Mouse (Mus musculus): ENCODE data around the gene Tmsb15b2. TPM values are rescaled to one million over a fixed set of nuclear protein-coding genes. Genes with fewer than 3 reads are reported as not detected.
"Not testable (repeated sequence)": the region's sequence is repeated elsewhere in the genome, so short reads cannot be mapped to it uniquely, and the experiment has no call there.

Gene Tmsb15b2
- 18.5 and 19.8 TPM in 2 replicates for polyA plus RNA-seq (2012; rRNA removed)

DNA sequence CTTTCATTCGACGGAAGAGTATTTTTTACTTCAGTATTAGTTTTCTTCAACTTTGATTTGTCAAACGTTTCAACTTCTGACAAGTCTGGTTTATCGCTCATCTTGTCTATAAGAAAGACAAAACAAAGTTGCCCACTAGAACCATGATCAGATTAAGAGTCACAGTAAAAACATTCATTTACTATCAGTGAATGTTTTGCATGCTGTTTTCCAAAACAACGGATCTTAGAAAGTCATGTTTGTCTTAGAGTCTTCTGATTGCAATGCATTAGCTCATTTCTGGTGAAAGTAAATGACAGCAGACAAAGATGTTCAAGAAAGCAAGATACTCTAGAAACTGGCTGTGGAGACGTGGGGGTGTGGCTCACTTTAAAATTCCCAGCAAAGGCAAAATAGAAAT, at the start of gene Tmsb15b2:
Gene Tmsb15b2, minus strand, starts transcription at position 101 of the 400 bp plus-strand sequence.
- Histone ChIP-seq H3K4me3 (replicated peaks; ENCODE audit: insufficient read depth, low read depth, low read length) (peak within 1 kb of the TSS; percentile 97), H3K27ac (ENCODE audit: insufficient read depth, low read length) (0 out of 2 replicates have a peak within 1 kb of the TSS, but pooled peaks have one; percentile 16)
- H3K4me1 ChIP-seq (ENCODE audit: control insufficient read depth, insufficient read depth, low read length); H3K27me3 ChIP-seq (ENCODE audit: control insufficient read depth, insufficient read depth, low read length); DNase-seq: not testable (repeated sequence)
- 94% methylated on average over 6 of the region's 6 CpGs for WGBS

DNA sequence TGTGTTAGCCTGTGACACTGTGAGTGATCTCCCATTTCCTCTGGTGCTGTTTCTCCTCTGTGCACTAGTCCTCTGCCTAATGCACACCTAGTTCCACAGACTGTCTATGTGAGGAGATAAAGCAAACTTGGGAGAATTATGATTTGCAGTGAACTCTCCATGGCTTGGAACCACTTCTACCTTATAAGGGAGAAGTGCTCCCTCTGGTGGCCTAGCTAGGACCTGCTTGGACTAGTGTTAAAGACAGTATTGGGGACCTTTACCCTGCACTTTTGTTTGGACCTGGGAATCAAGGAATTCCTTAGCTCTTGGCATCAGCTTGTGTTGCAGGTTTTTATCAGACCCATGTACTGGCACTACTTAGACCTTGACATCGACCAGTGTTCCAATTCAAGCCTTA, 44.0 kb upstream of the Tmsb15b2 start:
- WGBS: 35% methylated on average over 1 of the region's 1 CpGs
- DNase-seq: peak; percentile 44 to 59
- no peaks in the 10 kb centered on the region for H3K27me3 ChIP-seq (ENCODE audit: control insufficient read depth, insufficient read depth, low read length)
- H3K4me3 ChIP-seq (replicated peaks; ENCODE audit: insufficient read depth, low read depth, low read length): no peak overlapping the region
- H3K4me1 ChIP-seq (ENCODE audit: control insufficient read depth, insufficient read depth, low read length): peaks cover 2% of the 10 kb centered on the region; the same call in 1 of the 2 replicates
- TF ChIP-seq POLR2A (IDR thresholded peaks at IDR 0.05; ENCODE audit: borderline replicate concordance, insufficient read depth, low read length): no peak
- TF ChIP-seq CTCF (IDR thresholded peaks at IDR 0.05; ENCODE audit: borderline replicate concordance, insufficient read depth, low read depth, low read length): peak; percentile 50; the same call in 1 of the 2 replicates
- no peak overlapping the region for H3K27ac ChIP-seq (ENCODE audit: insufficient read depth, low read length)

DNA sequence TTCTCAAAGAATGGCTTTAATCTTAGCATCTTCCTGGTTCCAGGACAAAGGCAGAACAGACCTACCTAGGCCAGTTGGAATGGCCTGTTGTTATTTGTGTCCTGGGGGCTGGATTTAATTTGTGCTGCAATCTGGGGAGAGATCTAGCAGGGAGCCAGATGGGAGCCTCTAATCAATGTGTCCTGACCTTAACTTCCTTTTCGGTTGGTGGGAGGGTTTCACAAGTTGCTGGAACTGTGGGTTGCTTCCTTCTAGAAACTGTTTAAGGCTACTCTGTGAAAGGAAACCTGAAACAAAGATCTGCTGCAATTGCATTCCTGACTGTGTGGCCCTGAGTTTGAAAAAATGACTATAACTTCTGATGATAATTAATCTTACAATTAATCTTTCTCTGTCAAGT, 42.4 kb upstream of the Tmsb15b2 start:
- H3K4me1 ChIP-seq (ENCODE audit: control insufficient read depth, insufficient read depth, low read length): peaks cover 2% of the 10 kb centered on the region; the same call in 1 of the 2 replicates
- DNase-seq: no peak
- 78% methylated on average over 1 of the region's 1 CpGs for WGBS
- H3K27ac ChIP-seq (ENCODE audit: insufficient read depth, low read length): no peak overlapping the region
- H3K4me3 ChIP-seq (replicated peaks; ENCODE audit: insufficient read depth, low read depth, low read length): no peak overlapping the region
- H3K27me3 ChIP-seq (ENCODE audit: control insufficient read depth, insufficient read depth, low read length): no peaks in the 10 kb centered on the region
- TF ChIP-seq CTCF (IDR thresholded peaks at IDR 0.05; ENCODE audit: borderline replicate concordance, insufficient read depth, low read depth, low read length): no peak

DNA sequence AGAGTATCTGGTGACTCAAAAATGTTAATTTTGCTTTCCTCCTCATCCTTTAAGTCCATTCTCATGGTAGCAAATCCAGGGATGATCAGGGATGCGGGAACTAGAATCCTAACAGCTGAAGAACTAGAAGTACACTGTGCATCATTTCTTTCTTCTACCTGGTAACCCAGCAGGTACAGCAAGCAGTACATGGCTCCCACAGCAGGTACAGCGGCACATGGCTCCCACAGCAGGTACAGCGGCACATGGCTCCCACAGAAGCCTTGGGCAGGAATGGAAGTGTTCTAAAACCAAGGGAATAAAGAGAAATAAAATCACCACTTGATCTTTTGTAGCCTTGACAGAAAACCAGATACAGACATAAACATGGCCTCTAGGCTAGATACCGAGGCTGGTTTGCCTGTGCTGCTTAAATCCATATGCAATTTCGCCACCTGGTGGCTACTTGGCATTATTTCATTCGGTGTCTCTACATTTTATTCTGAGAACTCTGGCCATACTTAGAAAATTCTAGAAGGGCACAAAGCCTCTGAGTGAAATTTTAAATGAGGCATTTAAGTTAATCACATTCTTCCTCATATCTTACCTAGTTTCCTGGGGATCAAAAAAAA, 39.9 kb upstream of the Tmsb15b2 start:
- H3K27ac ChIP-seq (ENCODE audit: insufficient read depth, low read length): no peak overlapping the region; the same call in 1 of the 2 replicates
- H3K27me3 ChIP-seq (ENCODE audit: control insufficient read depth, insufficient read depth, low read length): no peaks in the 10 kb centered on the region
- peak; percentile 56 to 59 for DNase-seq
- TF ChIP-seq CTCF (IDR thresholded peaks at IDR 0.05; ENCODE audit: borderline replicate concordance, insufficient read depth, low read depth, low read length) (peak; percentile 59), POLR2A (IDR thresholded peaks at IDR 0.05; ENCODE audit: borderline replicate concordance, insufficient read depth, low read length) (no peak)
- peaks cover 2% of the 10 kb centered on the region; the same call in 1 of the 2 replicates for H3K4me1 ChIP-seq (ENCODE audit: control insufficient read depth, insufficient read depth, low read length)
- no peak overlapping the region for H3K4me3 ChIP-seq (replicated peaks; ENCODE audit: insufficient read depth, low read depth, low read length)
- 45% methylated on average over 6 of the region's 6 CpGs for WGBS

DNA sequence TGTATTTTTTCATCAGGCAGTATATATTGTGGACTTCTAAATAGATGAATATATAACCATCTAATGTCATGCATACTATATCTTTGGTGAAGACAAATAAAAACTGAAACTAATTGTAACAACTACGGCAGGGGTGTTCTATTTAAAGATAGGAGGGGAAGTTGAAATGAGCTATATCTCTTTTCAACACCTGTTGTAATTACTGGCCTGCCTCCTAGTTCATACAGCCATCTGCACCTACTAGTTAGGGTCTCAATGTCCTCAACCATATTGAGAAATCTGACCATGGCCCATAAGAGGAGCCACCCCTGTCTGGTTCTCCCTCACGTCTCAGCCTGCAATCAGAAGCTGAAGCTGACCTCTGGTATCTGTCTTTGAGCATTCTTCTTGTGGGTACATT, 21.0 kb upstream of the Tmsb15b2 start:
- no peak overlapping the region for H3K27ac ChIP-seq (ENCODE audit: insufficient read depth, low read length)
- no peaks in the 10 kb centered on the region for H3K4me1 ChIP-seq (ENCODE audit: control insufficient read depth, insufficient read depth, low read length)
- H3K4me3 ChIP-seq (replicated peaks; ENCODE audit: insufficient read depth, low read depth, low read length): no peak overlapping the region
- no peaks in the 10 kb centered on the region for H3K27me3 ChIP-seq (ENCODE audit: control insufficient read depth, insufficient read depth, low read length)
- 65% methylated on average over 2 of the region's 2 CpGs for WGBS
- no peak for TF ChIP-seq CTCF (IDR thresholded peaks at IDR 0.05; ENCODE audit: borderline replicate concordance, insufficient read depth, low read depth, low read length)
- no peak for TF ChIP-seq POLR2A (IDR thresholded peaks at IDR 0.05; ENCODE audit: borderline replicate concordance, insufficient read depth, low read length)
- no peak for DNase-seq

DNA sequence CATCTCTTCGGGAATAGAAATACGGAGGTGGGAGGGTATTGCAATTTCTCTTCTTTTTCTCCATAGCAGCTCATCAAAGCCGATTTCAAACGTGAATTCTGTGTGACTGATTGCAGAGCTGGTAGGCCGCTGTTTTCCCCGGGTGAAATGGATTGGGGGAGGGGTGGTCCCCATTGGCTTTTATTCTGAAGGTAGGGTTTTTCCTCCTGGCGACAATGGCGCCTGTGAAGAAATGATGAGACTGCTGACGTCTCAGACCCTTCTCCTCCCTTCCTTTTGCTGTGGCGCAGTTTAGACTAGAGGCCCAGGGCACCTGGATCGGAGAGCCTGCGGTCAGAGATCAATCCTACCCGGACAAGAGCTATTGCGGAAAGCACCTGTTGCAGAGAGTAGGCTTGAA, 18.3 kb upstream of the Tmsb15b2 start:
- TF ChIP-seq CTCF (IDR thresholded peaks at IDR 0.05; ENCODE audit: borderline replicate concordance, insufficient read depth, low read depth, low read length) (no peak), POLR2A (IDR thresholded peaks at IDR 0.05; ENCODE audit: borderline replicate concordance, insufficient read depth, low read length) (no peak)
- peak; percentile 43 to 44 for DNase-seq
- Histone ChIP-seq H3K27me3 (ENCODE audit: control insufficient read depth, insufficient read depth, low read length) (no peaks in the 10 kb centered on the region), H3K4me1 (ENCODE audit: control insufficient read depth, insufficient read depth, low read length) (no peaks in the 10 kb centered on the region), H3K4me3 (replicated peaks; ENCODE audit: insufficient read depth, low read depth, low read length) (peak overlapping the region; percentile 98), H3K27ac (ENCODE audit: insufficient read depth, low read length) (peak overlapping the region; percentile 94)
- 5% methylated on average over 13 of the region's 14 CpGs for WGBS

DNA sequence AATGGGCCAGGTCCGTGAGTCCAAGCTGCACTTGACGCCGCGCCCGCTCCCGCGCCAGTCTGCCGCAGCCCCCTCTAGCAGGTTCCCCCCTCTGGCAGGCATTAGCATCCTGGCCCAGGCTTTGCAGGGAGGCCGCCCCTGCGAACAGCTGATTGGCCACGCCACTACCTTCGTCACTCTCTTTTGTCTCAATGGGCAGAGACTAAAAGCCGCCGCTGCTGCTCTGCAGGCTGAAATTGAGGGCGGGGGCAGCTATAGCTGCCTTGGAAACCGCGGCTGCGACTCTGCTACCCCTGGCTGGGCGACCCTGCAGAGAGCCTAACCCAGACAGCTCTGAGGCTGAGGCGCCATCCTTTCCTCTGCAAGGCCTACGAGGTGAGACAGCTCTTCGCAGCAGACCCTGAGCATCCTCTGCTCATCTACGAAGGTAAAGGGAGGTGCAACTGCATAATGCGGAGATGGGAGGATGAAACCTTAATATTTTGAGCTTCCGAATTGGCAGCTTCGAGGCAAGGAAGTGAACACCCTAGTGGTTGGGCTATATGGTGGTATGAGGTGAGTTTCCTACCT, 17.8 kb upstream of the Tmsb15b2 start, which contains the start of gene Zcchc18:
Gene Zcchc18, plus strand, starts transcription at position 178 of the 570 bp plus-strand sequence.
- TF ChIP-seq CTCF (IDR thresholded peaks at IDR 0.05; ENCODE audit: borderline replicate concordance, insufficient read depth, low read depth, low read length) (no peak), POLR2A (IDR thresholded peaks at IDR 0.05; ENCODE audit: borderline replicate concordance, insufficient read depth, low read length) (peak; percentile 62)
- Histone ChIP-seq H3K27me3 (ENCODE audit: control insufficient read depth, insufficient read depth, low read length) (no peaks in the 10 kb centered on the region), H3K27ac (ENCODE audit: insufficient read depth, low read length) (peak within 1 kb of the TSS; percentile 94), H3K4me3 (replicated peaks; ENCODE audit: insufficient read depth, low read depth, low read length) (peak within 1 kb of the TSS; percentile 98), H3K4me1 (ENCODE audit: control insufficient read depth, insufficient read depth, low read length) (no peaks in the 10 kb centered on the region)
- 6% methylated on average over 26 of the region's 26 CpGs for WGBS
- DNase-seq: peak; percentile 86 to 91
